In genomic region chr15:93595746-93596145, GRCm38 (mm10) we compare ENCODE assay signal across 8 mouse cellular contexts. TPM values are rescaled to one million over a fixed set of nuclear protein-coding genes. Genes with fewer than 3 reads are reported as not detected.
DNase-seq lines count a peak whose midpoint lies in the region; ATAC-seq and TF ChIP-seq lines count a peak whose summit lies in the region.

Gene Prickle1, minus strand, starts transcription at chr15:93595891.

- H3K9me3 ChIP-seq in heart, embryonic 12.5 days (replicated peaks), result no peaks in the 10 kb centered on the region
- H3K9me3 ChIP-seq in kidney, embryonic 16.5 days (ENCODE audit: low read length), result no peaks in the 10 kb centered on the region
- H3K9me3 ChIP-seq in liver, embryonic 11.5 days (ENCODE audit: control insufficient read depth, low read length), result no peaks in the 10 kb centered on the region
- no peaks in the 10 kb centered on the region for H3K9me3 ChIP-seq in stomach, embryonic 14.5 days (ENCODE audit: control insufficient read depth, low read depth, low read length)

- WGBS in heart, embryonic 12.5 days, result under 1% methylated on average over 57 of the region's 60 CpGs
- WGBS in kidney, embryonic 16.5 days, result 0% methylated on average over 37 of the region's 60 CpGs
- under 1% methylated on average over 60 of the region's 60 CpGs for WGBS in liver, embryonic 11.5 days
- WGBS in stomach, embryonic 14.5 days, result under 1% methylated on average over 60 of the region's 60 CpGs

- peak; percentile 47; the same call in 1 of the 2 replicates for ATAC-seq in erythroid progenitor cell, adult 5-6 weeks (replicated peaks; ENCODE audit: low FRiP score, poor library complexity, severe bottlenecking)
- ATAC-seq in heart, embryonic 12.5 days (ENCODE audit: insufficient number of reproducible peaks, low FRiP score), result peak; percentile 91
- ATAC-seq in kidney, embryonic 16.5 days (ENCODE audit: low FRiP score, low TSS enrichment), result peak; percentile 96
- ATAC-seq in liver, embryonic 11.5 days (replicated peaks; ENCODE audit: low FRiP score), result peak; percentile 90
- peak; percentile 92 for ATAC-seq in stomach, embryonic 14.5 days (ENCODE audit: insufficient number of reproducible peaks, insufficient read depth, low FRiP score, low read depth)

- H3ac ChIP-seq in C2C12 (ENCODE audit: control insufficient read depth, insufficient read length, low read depth), result peak within 1 kb of the TSS; percentile 73

- no peaks in the 10 kb centered on the region for H3K79me2 ChIP-seq in C2C12 (ENCODE audit: control insufficient read depth, insufficient read depth)

- no peak for TF ChIP-seq CTCF in C2C12 (IDR thresholded peaks at IDR 0.05; ENCODE audit: control insufficient read depth, insufficient read depth, insufficient read length)
- TF ChIP-seq CTCF in brain, embryonic 14.5 days (IDR thresholded peaks at IDR 0.05; ENCODE audit: borderline replicate concordance, extremely low read depth, insufficient read depth, insufficient read length), result no peak

- H3K4me3 ChIP-seq in C2C12 (ENCODE audit: insufficient read depth, poor library complexity, severe bottlenecking), result peak within 1 kb of the TSS; percentile 47
- peak within 1 kb of the TSS; percentile 91 for H3K4me3 ChIP-seq in heart, embryonic 12.5 days
- H3K4me3 ChIP-seq in kidney, embryonic 16.5 days (ENCODE audit: low read length), result peak within 1 kb of the TSS; percentile 90
- H3K4me3 ChIP-seq in liver, embryonic 11.5 days (ENCODE audit: low read depth, low read length), result peak within 1 kb of the TSS; percentile 91
- H3K4me3 ChIP-seq in stomach, embryonic 14.5 days (ENCODE audit: low read depth, low read length), result peak within 1 kb of the TSS; percentile 91

- peak within 1 kb of the TSS; percentile 97 for H3K9ac ChIP-seq in heart, embryonic 12.5 days
- peak within 1 kb of the TSS; percentile 97 for H3K9ac ChIP-seq in kidney, embryonic 16.5 days (replicated peaks; ENCODE audit: low read length)
- peak within 1 kb of the TSS; percentile 92 for H3K9ac ChIP-seq in liver, embryonic 11.5 days (ENCODE audit: low read depth, low read length)
- H3K9ac ChIP-seq in stomach, embryonic 14.5 days (replicated peaks; ENCODE audit: low read depth, low read length), result peak within 1 kb of the TSS; percentile 87

- no peaks in the 10 kb centered on the region for H3K79me3 ChIP-seq in C2C12 (ENCODE audit: low read depth)

- H3K36me3 ChIP-seq in C2C12 (ENCODE audit: control insufficient read depth, insufficient read depth), result no peaks in the 10 kb centered on the region
- no peaks in the 10 kb centered on the region for H3K36me3 ChIP-seq in heart, embryonic 12.5 days
- no peaks in the 10 kb centered on the region for H3K36me3 ChIP-seq in kidney, embryonic 16.5 days (ENCODE audit: insufficient read depth, low read length)
- H3K36me3 ChIP-seq in liver, embryonic 11.5 days (ENCODE audit: control insufficient read depth, insufficient read depth, low read length), result no peaks in the 10 kb centered on the region
- H3K36me3 ChIP-seq in stomach, embryonic 14.5 days (ENCODE audit: control insufficient read depth, insufficient read depth, low read length), result no peaks in the 10 kb centered on the region

- DNase-seq in brain, embryonic 14.5 days (ENCODE audit: low read depth), result peak; percentile 95
- DNase-seq in liver, embryonic 11.5 days (ENCODE audit: low spot score), result peak; percentile 87
- peak; percentile 0 to 31 for DNase-seq in natural killer cell, adult 2 months (ENCODE audit: low spot score in 2 of 2)

- peak within 1 kb of the TSS; percentile 94 for H3K27ac ChIP-seq in heart, embryonic 12.5 days (ENCODE audit: poor library complexity, severe bottlenecking)
- H3K27ac ChIP-seq in kidney, embryonic 16.5 days (ENCODE audit: low read length), result peak within 1 kb of the TSS; percentile 96
- H3K27ac ChIP-seq in liver, embryonic 11.5 days (ENCODE audit: low read depth, low read length), result peak within 1 kb of the TSS; percentile 72; the same call in 1 of the 2 replicates
- H3K27ac ChIP-seq in stomach, embryonic 14.5 days (ENCODE audit: low read length), result peak within 1 kb of the TSS; percentile 90

- peak; percentile 90 for TF ChIP-seq POLR2A in brain, embryonic 14.5 days (IDR thresholded peaks at IDR 0.05; ENCODE audit: borderline replicate concordance, extremely low read depth, insufficient read depth, insufficient read length, poor library complexity, severe bottlenecking)

- H3K4me2 ChIP-seq in heart, embryonic 12.5 days, result peak within 1 kb of the TSS; percentile 74
- H3K4me2 ChIP-seq in kidney, embryonic 16.5 days (replicated peaks; ENCODE audit: low read depth, low read length), result peak within 1 kb of the TSS; percentile 89
- H3K4me2 ChIP-seq in liver, embryonic 11.5 days, result peak within 1 kb of the TSS; percentile 93
- H3K4me2 ChIP-seq in stomach, embryonic 14.5 days (replicated peaks; ENCODE audit: low read depth, low read length), result peak within 1 kb of the TSS; percentile 63

- H3K4me1 ChIP-seq in heart, embryonic 12.5 days (replicated peaks), result peaks cover 33% of the 10 kb centered on the region
- peaks cover 40% of the 10 kb centered on the region for H3K4me1 ChIP-seq in kidney, embryonic 16.5 days (ENCODE audit: insufficient read depth, low read length)
- peaks cover 34% of the 10 kb centered on the region for H3K4me1 ChIP-seq in liver, embryonic 11.5 days (replicated peaks; ENCODE audit: control insufficient read depth, insufficient read depth, low read length)
- peaks cover 20% of the 10 kb centered on the region for H3K4me1 ChIP-seq in stomach, embryonic 14.5 days (ENCODE audit: control insufficient read depth, insufficient read depth, low read length)

- no peaks in the 10 kb centered on the region for H3K27me3 ChIP-seq in C2C12 (ENCODE audit: control insufficient read depth, insufficient read depth, insufficient read length)
- no peaks in the 10 kb centered on the region for H3K27me3 ChIP-seq in heart, embryonic 12.5 days (replicated peaks)
- no peaks in the 10 kb centered on the region for H3K27me3 ChIP-seq in kidney, embryonic 16.5 days (ENCODE audit: insufficient read depth, low read length)
- H3K27me3 ChIP-seq in liver, embryonic 11.5 days (replicated peaks; ENCODE audit: control insufficient read depth, insufficient read depth, low read length), result no peaks in the 10 kb centered on the region
- H3K27me3 ChIP-seq in stomach, embryonic 14.5 days (ENCODE audit: control insufficient read depth, insufficient read depth, low read length), result no peaks in the 10 kb centered on the region

TF ChIP-seq in C2C12, 6 proteins besides CTCF, POLR2A, EP300 and RAD21:
- TF ChIP-seq FOSL1 (IDR thresholded peaks at IDR 0.05; ENCODE audit: insufficient read depth, low read length, poor library complexity, severe bottlenecking) (no peak), MYOD1 (IDR thresholded peaks at IDR 0.05; ENCODE audit: control insufficient read depth, insufficient read length, low read depth) (no peak), USF1 (IDR thresholded peaks at IDR 0.05; ENCODE audit: low read depth) (no peak), CEBPB (IDR thresholded peaks at IDR 0.05; ENCODE audit: low read depth) (no peak), MYOG (IDR thresholded peaks at IDR 0.05; ENCODE audit: control insufficient read depth, extremely low read depth, insufficient read length) (no peak), MAX (IDR thresholded peaks at IDR 0.05) (no peak)

RNA-seq across cellular contexts. Expression of gene Prickle1, which starts in this region (rescaled TPM):
- 7.4 TPM for polyA plus RNA-seq in C2C12 (2012; fragmentation: generic; extraction: Trizol)
- polyA plus RNA-seq in brain, embryonic 14.5 days (2012; rRNA removed), result 6.1 and 10.4 TPM in 2 replicates
- total RNA-seq in erythroid progenitor cell, adult 5-6 weeks (2015; ENCODE audit: low replicate concordance), result 0.42 TPM in 1 of 2 replicates, not detected in the other
- total RNA-seq in erythroid progenitor cell, adult 5-6 weeks (2017; ENCODE audit: low replicate concordance), result not detected in 2 replicates
- 42.2 and 43.7 TPM in 2 replicates for polyA plus RNA-seq in heart, embryonic 12.5 days (2016; fragmentation: Nextera tagmentation; extraction: Ambion mirVana)
- 28.5 and 31.3 TPM in 2 replicates for polyA plus RNA-seq in kidney, embryonic 16.5 days (2015; fragmentation: Nextera tagmentation; extraction: Ambion mirVana)
- polyA plus RNA-seq in liver, embryonic 11.5 days (2014; fragmentation: Nextera tagmentation; extraction: Ambion mirVana), result 11.6 and 12.8 TPM in 2 replicates
- 23.6 and 28.6 TPM in 2 replicates for polyA plus RNA-seq in stomach, embryonic 14.5 days (2014; fragmentation: Nextera tagmentation; extraction: Ambion mirVana)

Comparison
In these comparisons a context has a peak if more than half of its experiments do, and no peak if none do; other contexts are left out.
1. Peak in every context shown above with its lines: DNase-seq, ATAC-seq, H3K4me3 ChIP-seq and H3K27ac ChIP-seq.
2. Peak in ATAC-seq in erythroid progenitor cell, adult 5-6 weeks; RNA of the gene not detected or under 1 TPM.
3. DNase-seq: peak in every context shown above with its lines; median percentile 95 in brain, embryonic 14.5 days; 87 in liver, embryonic 11.5 days; 16 in natural killer cell, adult 2 months.